Mouse (Mus musculus) lung, embryonic 16.5 days (tissue): ENCODE measurements around the gene Nhlrc3. TPM values are rescaled to one million over a fixed set of nuclear protein-coding genes. Genes with fewer than 3 reads are reported as not detected.

ENCODE experiments used
- ATAC-seq: fragments of 200-750 bp; cut with Nextera tagmentation; 2 replicates; pipeline ENCODE4 v1.8.0; 2017; ENCODE audit warnings: low read depth, mild to moderate bottlenecking, moderate library complexity
- H3K27ac ChIP-seq: fragments of 300-500 bp; sonication (generic); 2 replicates; pipeline ENCODE4 v1.5.1; 2014; ENCODE audit warnings: mild to moderate bottlenecking, control low read depth, low read length
- H3K27me3 ChIP-seq: fragments of 300-500 bp; sonication (generic); 2 replicates; pipeline ENCODE4 v1.6.1; 2014; ENCODE audit warnings: low read depth, low read length, mixed read lengths; ENCODE audit not compliant: control insufficient read depth, insufficient read depth
- H3K36me3 ChIP-seq: fragments of 300-500 bp; sonication (generic); 2 replicates; pipeline ENCODE4 v1.6.1; 2014; ENCODE audit warnings: low read length; ENCODE audit not compliant: control insufficient read depth, insufficient read depth
- H3K4me1 ChIP-seq: fragments of 300-500 bp; sonication (generic); replicated peaks from 2 replicates; pipeline ENCODE4 v1.6.1; 2014; ENCODE audit warnings: low read length, mixed read lengths; ENCODE audit not compliant: control insufficient read depth, insufficient read depth
- H3K4me2 ChIP-seq: fragments of 300-500 bp; sonication (generic); 2 replicates; pipeline ENCODE4 v1.6.1; 2014; ENCODE audit warnings: low read depth, low read length, control low read depth
- H3K4me3 ChIP-seq: fragments of 300-500 bp; sonication (generic); 2 replicates; pipeline ENCODE4 v1.5.1; 2014; ENCODE audit warnings: mild to moderate bottlenecking, low read length, control low read depth
- H3K9ac ChIP-seq: fragments of 300-500 bp; sonication (generic); 2 replicates; pipeline ENCODE4 v1.6.1; 2014; ENCODE audit warnings: low read length, control low read depth
- H3K9me3 ChIP-seq: fragments of 300-500 bp; sonication (generic); 2 replicates; pipeline ENCODE4 v1.6.1; 2016; ENCODE audit warnings: low read length; ENCODE audit not compliant: control insufficient read depth
- WGBS: fragments of 180-500 bp; shearing (Covaris S2); extraction: QIAGEN DNeasy Blood & Tissue Kit; methylation state at CpG from one replicate; pipeline ENCODE4 v1.1.7; 2014; 5-methylcytosine and 5-hydroxymethylcytosine counted together
- polyA plus RNA-seq: library from polyadenylated mRNA; unstranded; fragments of >200 nt; fragmentation: Nextera tagmentation; extraction: Ambion mirVana; gene quantifications from 2 replicates; pipeline ENCODE4 v1.2.1, GENCODE M21; 2015

The Nhlrc3 gene
- 8.1 and 8.9 TPM in 2 replicates for polyA plus RNA-seq

DNA sequence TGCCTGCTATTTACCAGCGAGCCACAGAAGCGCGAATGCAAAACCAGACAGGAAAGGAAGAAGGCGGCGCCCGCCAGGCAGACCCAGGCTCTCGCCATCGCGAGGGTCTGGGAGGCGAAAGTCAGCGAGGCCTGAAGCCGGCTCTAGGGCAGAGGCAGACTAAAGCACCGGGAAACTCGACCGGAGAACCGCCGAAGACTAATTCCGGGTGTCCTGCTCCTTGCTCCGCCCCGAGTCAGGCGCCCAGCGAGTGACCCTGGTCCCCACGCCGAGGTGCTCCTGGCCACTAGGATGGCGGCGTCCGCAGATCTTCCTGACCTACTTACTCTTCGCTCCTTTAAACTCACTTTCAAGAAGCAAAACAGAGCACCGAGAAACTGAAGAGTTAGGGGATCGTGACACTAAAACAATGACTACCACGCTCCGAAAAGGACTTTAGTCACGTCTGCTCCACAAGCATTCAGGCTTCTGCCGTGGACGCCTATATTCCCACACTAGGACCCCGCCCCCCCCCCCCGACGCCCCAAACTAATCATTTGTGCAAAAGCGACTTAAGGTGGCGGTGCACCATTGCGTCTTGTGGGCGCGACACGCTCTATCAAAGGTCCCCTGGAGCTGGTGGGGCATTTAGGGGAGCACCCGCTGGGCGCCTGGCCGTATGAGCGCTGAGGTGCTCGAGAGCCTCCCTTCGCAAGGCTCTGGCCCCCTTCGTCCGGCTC lies at the start of gene Nhlrc3, which contains the start of gene Proser1:
Gene Nhlrc3, minus strand, starts transcription at position 287 of the 719 bp plus-strand sequence.
Gene Proser1, plus strand, starts transcription at position 621 of the 719 bp plus-strand sequence.
- Histone ChIP-seq H3K36me3 (peaks cover 10% of the 10 kb centered on the region; the same call in 1 of the 2 replicates), H3K9ac (peak within 1 kb of the TSS; percentile 93), H3K27ac (peak within 1 kb of the TSS; percentile 88), H3K9me3 (no peaks in the 10 kb centered on the region), H3K4me1 (peaks cover 27% of the 10 kb centered on the region), H3K27me3 (no peaks in the 10 kb centered on the region), H3K4me2 (peak within 1 kb of the TSS; percentile 71), H3K4me3 (peak within 1 kb of the TSS; percentile 99)
- WGBS, result under 1% methylated on average over 51 of the region's 52 CpGs
- peak; percentile 99 for ATAC-seq

- no peaks in the 10 kb centered on the region for H3K4me1 ChIP-seq
- no peaks in the 10 kb centered on the region for H3K9me3 ChIP-seq
- H3K9ac ChIP-seq, result no peak overlapping the region
- no peaks in the 10 kb centered on the region for H3K36me3 ChIP-seq
- no peak overlapping the region for H3K27ac ChIP-seq
- ATAC-seq, result no peak
- no peak overlapping the region for H3K4me3 ChIP-seq
- no peak overlapping the region for H3K4me2 ChIP-seq
- no peaks in the 10 kb centered on the region for H3K27me3 ChIP-seq
- 67% methylated on average over 6 of the region's 6 CpGs for WGBS
These were observed 39.3 kb upstream of the Nhlrc3 start for GRCm38 (mm10) chr3:53502428-53502827.

GRCm38 (mm10) chr3:53498351-53498905 lies 35.3 kb upstream of the Nhlrc3 start:
- no peaks in the 10 kb centered on the region for H3K9me3 ChIP-seq
- H3K9ac ChIP-seq, result no peak overlapping the region
- ATAC-seq, result no peak
- no peak overlapping the region for H3K27ac ChIP-seq
- no peaks in the 10 kb centered on the region for H3K27me3 ChIP-seq
- no peak overlapping the region for H3K4me3 ChIP-seq
- H3K4me1 ChIP-seq, result no peaks in the 10 kb centered on the region
- H3K36me3 ChIP-seq, result no peaks in the 10 kb centered on the region
- 64% methylated on average over 6 of the region's 6 CpGs for WGBS
- H3K4me2 ChIP-seq, result no peak overlapping the region

GRCm38 (mm10) chr3:53488353-53488752 lies 25.2 kb upstream of the Nhlrc3 start, which contains the start of gene Stoml3:
Gene Stoml3, plus strand, starts transcription at chr3:53488653.
- Histone ChIP-seq H3K27ac (no peak within 1 kb of the TSS), H3K27me3 (no peaks in the 10 kb centered on the region), H3K9ac (no peak within 1 kb of the TSS), H3K36me3 (no peaks in the 10 kb centered on the region), H3K9me3 (no peaks in the 10 kb centered on the region), H3K4me1 (no peaks in the 10 kb centered on the region; the same call in 1 of the 2 replicates), H3K4me2 (no peak within 1 kb of the TSS), H3K4me3 (no peak within 1 kb of the TSS)
- 61% methylated on average over 6 of the region's 6 CpGs for WGBS
- no peak for ATAC-seq

DNA sequence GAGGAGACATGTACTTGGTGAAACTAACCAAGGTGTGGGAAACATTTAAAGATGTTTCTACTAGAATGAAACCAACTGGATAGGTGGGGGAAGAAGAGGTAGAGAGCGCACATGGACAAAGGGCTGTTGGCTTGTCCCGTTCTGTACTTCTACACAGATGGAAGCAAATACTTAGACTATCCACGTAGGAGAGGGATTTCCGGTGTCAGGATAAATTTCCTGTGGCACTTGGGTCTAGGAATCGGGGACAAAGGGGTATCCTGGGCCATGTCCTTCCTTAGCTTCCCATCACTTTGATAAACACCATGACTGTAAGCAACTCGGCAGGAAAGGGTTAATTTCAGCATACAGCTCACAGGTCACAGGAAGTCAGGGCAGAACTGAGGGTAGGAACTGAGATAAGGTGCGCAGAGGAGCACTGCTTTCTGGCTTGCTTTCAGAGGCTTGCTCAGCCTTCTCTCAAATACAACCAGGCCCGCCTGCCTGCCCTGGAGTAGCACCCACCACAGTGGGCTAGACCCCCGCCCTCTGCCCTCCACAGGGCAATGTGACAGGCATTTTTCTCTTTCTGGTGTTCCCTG lies 24.0 kb upstream of the Nhlrc3 start:
- ATAC-seq, result no peak
- H3K9ac ChIP-seq, result no peak overlapping the region

GRCm38 (mm10) chr3:53486561-53486960 lies 23.4 kb upstream of the Nhlrc3 start:
- Histone ChIP-seq H3K9ac (no peak overlapping the region), H3K4me2 (no peak overlapping the region), H3K9me3 (no peaks in the 10 kb centered on the region), H3K4me3 (no peak overlapping the region), H3K36me3 (peaks cover 4% of the 10 kb centered on the region), H3K27me3 (no peaks in the 10 kb centered on the region), H3K4me1 (no peaks in the 10 kb centered on the region; the same call in 1 of the 2 replicates), H3K27ac (peak overlapping the region; percentile 23; the same call in 1 of the 2 replicates)
- no peak for ATAC-seq
- WGBS, result 72% methylated on average over 10 of the region's 10 CpGs

More for the DNA sequence above, 24.0 kb upstream of the Nhlrc3 start:
- H3K27ac ChIP-seq, result peak overlapping the region; percentile 23; the same call in 1 of the 2 replicates
- 45% methylated on average over 9 of the region's 9 CpGs for WGBS
- no peaks in the 10 kb centered on the region for H3K27me3 ChIP-seq
- H3K36me3 ChIP-seq, result peaks cover 2% of the 10 kb centered on the region
- H3K9me3 ChIP-seq, result no peaks in the 10 kb centered on the region
- H3K4me1 ChIP-seq, result no peaks in the 10 kb centered on the region; the same call in 1 of the 2 replicates
- no peak overlapping the region for H3K4me2 ChIP-seq
- no peak overlapping the region for H3K4me3 ChIP-seq

GRCm38 (mm10) chr3:53483414-53484059 lies 20.4 kb upstream of the Nhlrc3 start:
- Histone ChIP-seq H3K9ac (no peak overlapping the region), H3K9me3 (no peaks in the 10 kb centered on the region), H3K27ac (no peak overlapping the region), H3K36me3 (peaks cover 25% of the 10 kb centered on the region), H3K4me2 (no peak overlapping the region), H3K4me1 (no peaks in the 10 kb centered on the region; the same call in 1 of the 2 replicates), H3K4me3 (no peak overlapping the region), H3K27me3 (no peaks in the 10 kb centered on the region)
- WGBS, result 77% methylated on average over 8 of the region's 8 CpGs
- ATAC-seq, result no peak

DNA sequence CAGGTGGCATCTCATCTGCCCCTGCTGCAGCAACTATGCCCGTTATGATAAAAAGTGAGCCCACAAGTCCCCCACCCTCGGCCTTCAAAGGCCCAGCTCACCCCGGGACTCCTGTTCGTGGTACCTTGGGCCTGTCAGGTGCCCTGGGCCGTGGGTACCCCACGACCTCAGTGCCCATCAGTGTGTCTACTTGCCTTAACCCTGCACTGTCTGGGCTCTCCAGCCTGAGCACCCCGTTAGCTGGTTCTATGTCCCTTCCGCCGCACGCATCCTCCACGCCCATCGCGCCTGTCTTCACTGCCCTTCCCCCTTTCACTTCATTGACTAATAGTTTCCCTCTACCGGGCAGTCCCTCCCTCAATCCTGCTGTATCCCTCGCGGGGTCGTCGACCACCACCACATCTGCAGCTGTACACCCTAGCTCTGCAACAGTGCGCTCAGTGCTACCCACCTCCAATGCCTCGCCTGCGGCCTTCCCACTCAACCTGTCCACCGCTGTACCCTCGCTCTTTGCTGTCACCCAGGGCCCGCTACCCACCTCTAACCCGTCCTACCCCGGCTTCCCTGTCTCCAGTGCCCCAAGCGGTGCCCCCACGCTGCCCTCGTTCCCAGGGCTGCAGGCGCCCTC lies 15.4 kb upstream of the Nhlrc3 start:
- H3K4me3 ChIP-seq, result no peak overlapping the region
- no peaks in the 10 kb centered on the region for H3K4me1 ChIP-seq
- no peaks in the 10 kb centered on the region for H3K9me3 ChIP-seq
- H3K36me3 ChIP-seq, result peaks cover 56% of the 10 kb centered on the region
- no peak overlapping the region for H3K27ac ChIP-seq
- no peaks in the 10 kb centered on the region for H3K27me3 ChIP-seq
- H3K4me2 ChIP-seq, result no peak overlapping the region
- H3K9ac ChIP-seq, result no peak overlapping the region
- WGBS, result 94% methylated on average over 30 of the region's 30 CpGs
- ATAC-seq, result no peak; the same call in 1 of the 2 replicates
